Mouse (Mus musculus) embryonic fibroblast, embryonic 13.5 days (primary cell): ENCODE measurements around the gene 0610010K14Rik. TPM values are rescaled to one million over a fixed set of nuclear protein-coding genes. Genes with fewer than 3 reads are reported as not detected.

Source experiments
- H3K27ac ChIP-seq: 2 replicates; pipeline ENCODE4 v1.5.1; 2012; ENCODE audit warnings: low read length, control low read depth, inconsistent platforms; ENCODE audit not compliant: insufficient read depth
- H3K4me1 ChIP-seq: 2 replicates; pipeline ENCODE4 v1.6.1; 2011; ENCODE audit warnings: low read length; ENCODE audit not compliant: control insufficient read depth, insufficient read depth
- H3K4me3 ChIP-seq: 2 replicates; pipeline ENCODE4 v1.5.1; 2011; ENCODE audit warnings: mild to moderate bottlenecking, control low read depth, low read length; ENCODE audit not compliant: insufficient read depth
- CTCF ChIP-seq: IDR thresholded peaks from 2 replicates; pipeline ENCODE4 v1.5.1; 2011; ENCODE audit warnings: mild to moderate bottlenecking, control low read depth, low read length, moderate library complexity, borderline replicate concordance; ENCODE audit not compliant: insufficient read depth
- POLR2A ChIP-seq: IDR thresholded peaks from 2 replicates; pipeline ENCODE4 v1.6.1; 2011; ENCODE audit warnings: low read depth, mild to moderate bottlenecking, control low read depth, low read length, moderate library complexity
- polyA plus RNA-seq: library from polyadenylated mRNA; stranded (reverse); fragments of >200 nt; gene quantifications from 2 replicates; pipeline ENCODE4 v1.2.4, GENCODE M21; 2011; ENCODE audit warnings: low read depth; ENCODE audit not compliant: missing spikeins, insufficient read length

The 0610010K14Rik gene
- polyA plus RNA-seq, 1 experiment = 55.3 TPM

GRCm38 (mm10) chr11:70238591-70239440 is 1.1 kb upstream of the 0610010K14Rik start:
- Histone ChIP-seq H3K4me3 (peak overlapping the region; percentile 88), H3K27ac (peak overlapping the region; percentile 43; the same call in 1 of the 2 replicates), H3K4me1 (peaks cover 4% of the 10 kb centered on the region; the same call in 1 of the 2 replicates)
- TF ChIP-seq CTCF = no peak
- TF ChIP-seq POLR2A = 0 out of 2 replicates have a peak, but pooled peaks have one; percentile 36

GRCm38 (mm10) chr11:70236717-70237116 is 997 bp downstream of the 0610010K14Rik start:
- Histone ChIP-seq H3K4me3 (peak overlapping the region; percentile 60; the same call in 1 of the 2 replicates), H3K4me1 (peaks cover 4% of the 10 kb centered on the region; the same call in 1 of the 2 replicates), H3K27ac (no peak overlapping the region)
- TF ChIP-seq POLR2A (0 out of 2 replicates have a peak, but pooled peaks have one; percentile 7), CTCF (no peak)

- no peak overlapping the region for H3K4me3 ChIP-seq
- H3K4me1 ChIP-seq = peaks cover 3% of the 10 kb centered on the region; the same call in 1 of the 2 replicates
- H3K27ac ChIP-seq = no peak overlapping the region
- TF ChIP-seq POLR2A (no peak), CTCF (no peak)
These were observed 2.3 kb downstream of the 0610010K14Rik start for GRCm38 (mm10) chr11:70235254-70235900.

- TF ChIP-seq CTCF (no peak), POLR2A (no peak)
- Histone ChIP-seq H3K4me1 (peaks cover 2% of the 10 kb centered on the region; the same call in 1 of the 2 replicates), H3K27ac (no peak overlapping the region), H3K4me3 (no peak overlapping the region)
These were observed 3.2 kb downstream of the 0610010K14Rik start for GRCm38 (mm10) chr11:70234497-70234896.

GRCm38 (mm10) chr11:70234037-70234436 is 3.7 kb downstream of the 0610010K14Rik start:
- Histone ChIP-seq H3K4me3 (no peak overlapping the region), H3K4me1 (peaks cover 2% of the 10 kb centered on the region; the same call in 1 of the 2 replicates), H3K27ac (no peak overlapping the region)
- no peak for TF ChIP-seq CTCF
- no peak for TF ChIP-seq POLR2A

GRCm38 (mm10) chr11:70233016-70233415 is 4.7 kb downstream of the 0610010K14Rik start:
- Histone ChIP-seq H3K27ac (no peak overlapping the region), H3K4me1 (peaks cover 2% of the 10 kb centered on the region; the same call in 1 of the 2 replicates), H3K4me3 (no peak overlapping the region)
- TF ChIP-seq POLR2A (no peak), CTCF (no peak)

GRCm38 (mm10) chr11:70232546-70232945 is 5.2 kb downstream of the 0610010K14Rik start:
- TF ChIP-seq POLR2A (no peak), CTCF (no peak)
- Histone ChIP-seq H3K4me1 (peaks cover 2% of the 10 kb centered on the region; the same call in 1 of the 2 replicates), H3K27ac (no peak overlapping the region), H3K4me3 (peak overlapping the region; percentile 40)

- no peaks in the 10 kb centered on the region for H3K4me1 ChIP-seq
- H3K27ac ChIP-seq = no peak overlapping the region
- TF ChIP-seq CTCF (peak; percentile 99), POLR2A (peak; percentile 31; the same call in 1 of the 2 replicates)
- H3K4me3 ChIP-seq = no peak overlapping the region
These were observed 7.4 kb downstream of the 0610010K14Rik start for GRCm38 (mm10) chr11:70230239-70230727.

- no peaks in the 10 kb centered on the region for H3K4me1 ChIP-seq
- TF ChIP-seq CTCF (no peak), POLR2A (no peak)
- peak within 1 kb of the TSS; percentile 20 for H3K4me3 ChIP-seq
- H3K27ac ChIP-seq = no peak within 1 kb of the TSS
These were observed 8.3 kb downstream of the 0610010K14Rik start, which contains the start of gene Bcl6b for GRCm38 (mm10) chr11:70229260-70230010. Bcl6b (minus strand) TSS chr11:70229798.
